Mouse (Mus musculus) thymus, postnatal 0 days (tissue): ENCODE results near the gene Fam178b. TPM values are rescaled to one million over a fixed set of nuclear protein-coding genes. Genes with fewer than 3 reads are reported as not detected.
"Not testable (repeated sequence)": the region's sequence is repeated elsewhere in the genome, so short reads cannot be mapped to it uniquely, and the experiment has no call there.

Experiments
- DNase-seq: peaks from one replicate; pipeline ENCODE4 v3.0.0-alpha.2; 2015; ENCODE audit warnings: low spot score
- polyA plus RNA-seq: library from polyadenylated mRNA; unstranded; fragments of >200 nt; fragmentation: Nextera tagmentation; extraction: Ambion mirVana; gene quantifications from 2 replicates; pipeline ENCODE4 v1.2.1, GENCODE M21; 2015

Fam178b gene
- polyA plus RNA-seq, 1 experiment from 2014 or later, result 0.52 TPM

- DNase-seq, result no peak
Measured at GRCm38 (mm10) chr1:36672648-36673350, 10.2 kb downstream of the Fam178b start.

GRCm38 (mm10) chr1:36671260-36671659 is 11.7 kb downstream of the Fam178b start:
- DNase-seq, result no peak

- DNase-seq, result no peak
Measured at GRCm38 (mm10) chr1:36670256-36670655, 12.7 kb downstream of the Fam178b start.

- not testable (repeated sequence) for DNase-seq
Measured at GRCm38 (mm10) chr1:36668007-36668406, 15.0 kb downstream of the Fam178b start.

GRCm38 (mm10) chr1:36665934-36666333 is 17.0 kb downstream of the Fam178b start:
- no peak for DNase-seq

- DNase-seq, result no peak
Measured at GRCm38 (mm10) chr1:36665165-36665723, 17.7 kb downstream of the Fam178b start.

- DNase-seq, result peak; percentile 9
Measured at GRCm38 (mm10) chr1:36664457-36664856, 18.5 kb downstream of the Fam178b start.

- no peak for DNase-seq
Measured at GRCm38 (mm10) chr1:36658621-36659399, 24.2 kb downstream of the Fam178b start.

- no peak for DNase-seq
Measured at GRCm38 (mm10) chr1:36657658-36658415, 25.1 kb downstream of the Fam178b start.

- no peak for DNase-seq
Measured at GRCm38 (mm10) chr1:36656233-36656632, 26.8 kb downstream of the Fam178b start.

- DNase-seq, result no peak
Measured at GRCm38 (mm10) chr1:36655039-36655438, 27.9 kb downstream of the Fam178b start.

GRCm38 (mm10) chr1:36647631-36648030 is 35.4 kb downstream of the Fam178b start:
- DNase-seq, result no peak

- no peak for DNase-seq
Measured at GRCm38 (mm10) chr1:36646285-36646684, 36.7 kb downstream of the Fam178b start.

- DNase-seq, result no peak
Measured at GRCm38 (mm10) chr1:36644615-36645007, 38.4 kb downstream of the Fam178b start.

- DNase-seq, result no peak
Measured at GRCm38 (mm10) chr1:36643957-36644614, 38.9 kb downstream of the Fam178b start.

GRCm38 (mm10) chr1:36635826-36636485 is 47.0 kb downstream of the Fam178b start:
- DNase-seq, result no peak

GRCm38 (mm10) chr1:36634940-36635339 is 48.0 kb downstream of the Fam178b start:
- DNase-seq, result peak; percentile 77

GRCm38 (mm10) chr1:36633920-36634319 is 49.1 kb downstream of the Fam178b start:
- no peak for DNase-seq

GRCm38 (mm10) chr1:36632846-36633245 is 50.1 kb downstream of the Fam178b start:
- no peak for DNase-seq

- no peak for DNase-seq
Measured at GRCm38 (mm10) chr1:36632090-36632489, 50.9 kb downstream of the Fam178b start.
